Mouse (Mus musculus) brown adipose tissue, adult 24 weeks (tissue): Measurements from ENCODE around the gene Steap1. TPM values are rescaled to one million over a fixed set of nuclear protein-coding genes. Genes with fewer than 3 reads are reported as not detected.

Experiments used
- H3K27ac ChIP-seq: fragments of 200-500 bp; replicated peaks from 2 replicates; pipeline ENCODE4 v1.5.1; 2012; ENCODE audit warnings: low read depth, mild to moderate bottlenecking, low read length
- H3K4me1 ChIP-seq: fragments of 200-500 bp; 2 replicates; pipeline ENCODE4 v1.6.1; 2012; ENCODE audit warnings: low read length, mixed read lengths; ENCODE audit not compliant: control insufficient read depth, insufficient read depth, insufficient read length
- H3K4me3 ChIP-seq: fragments of 200-500 bp; 2 replicates; pipeline ENCODE4 v1.5.1; 2012; ENCODE audit warnings: low read depth, mild to moderate bottlenecking, low read length, moderate library complexity; ENCODE audit not compliant: insufficient read depth
- polyA plus RNA-seq: library from polyadenylated mRNA; stranded (reverse); fragments of >200 nt; gene quantifications from 2 replicates; pipeline ENCODE4 v1.2.4, GENCODE M21; 2012; ENCODE audit not compliant: missing spikeins, insufficient read depth, insufficient read length

The Steap1 gene
- 0.92 TPM in 1 of 2 replicates, not detected in the other for polyA plus RNA-seq

DNA sequence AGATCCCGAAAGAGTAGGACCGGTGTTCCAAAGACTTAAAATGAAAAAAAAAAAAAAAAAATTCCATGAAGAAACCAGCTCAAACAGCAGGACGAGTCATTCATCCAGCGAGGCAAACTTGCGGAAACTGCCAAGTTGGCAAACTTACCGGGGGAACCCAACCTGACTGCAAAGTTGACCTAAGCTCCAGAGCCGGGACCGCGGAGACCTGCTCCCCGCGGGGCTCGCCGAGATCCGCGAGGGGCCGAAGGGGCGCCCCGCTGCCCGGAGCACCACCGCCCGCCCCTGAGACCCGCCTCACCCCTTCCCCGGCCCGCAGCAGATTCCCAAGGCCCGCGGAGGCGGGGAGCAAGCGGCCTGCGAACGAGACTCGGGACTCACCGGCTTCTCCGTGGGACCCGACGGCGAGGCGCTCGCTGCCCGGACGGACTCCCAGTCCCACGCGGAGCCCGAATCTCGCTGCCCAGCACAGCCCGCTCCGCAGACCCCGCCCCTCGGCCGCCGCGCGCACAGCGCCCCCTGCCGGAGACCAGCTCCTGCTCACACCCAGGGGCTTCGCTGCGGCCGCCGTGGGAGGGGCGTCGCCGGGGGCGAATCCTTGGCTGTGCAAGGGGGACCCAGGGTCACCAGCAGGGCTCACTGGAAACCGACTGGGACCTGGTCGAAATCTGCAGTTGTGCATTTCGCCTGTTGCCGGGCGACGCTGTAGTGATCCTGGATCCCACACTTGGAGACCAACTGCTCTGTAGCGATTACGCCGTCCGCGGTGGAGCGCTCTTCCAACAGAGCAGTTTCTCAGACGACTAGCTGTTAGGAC is at the start of gene Steap1:
Gene Steap1, minus strand, starts transcription at position 461 of the 817 bp plus-strand sequence.
- Histone ChIP-seq H3K27ac (no peak within 1 kb of the TSS), H3K4me3 (peak within 1 kb of the TSS; percentile 50), H3K4me1 (no peaks in the 10 kb centered on the region)

DNA sequence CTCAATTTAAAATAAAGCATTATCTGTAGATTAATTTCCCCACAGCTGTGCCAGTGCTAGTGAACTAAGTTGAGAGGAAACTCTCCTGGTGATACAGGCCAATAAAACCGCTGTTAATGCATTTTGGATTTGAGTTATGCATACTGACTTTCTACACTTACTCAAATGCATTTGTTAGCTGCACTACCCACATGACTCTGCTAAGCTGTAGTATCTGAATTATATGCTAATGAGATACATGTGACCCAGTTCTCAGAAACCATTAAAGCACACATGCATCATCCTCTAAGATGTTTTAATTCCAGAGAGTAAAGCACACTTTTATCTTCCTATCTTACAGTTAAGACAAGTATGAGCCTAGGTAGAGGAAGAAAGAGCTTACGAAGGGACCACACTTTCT is 38.0 kb upstream of the Steap1 start:
- Histone ChIP-seq H3K4me1 (no peaks in the 10 kb centered on the region), H3K4me3 (no peak overlapping the region), H3K27ac (no peak overlapping the region)

DNA sequence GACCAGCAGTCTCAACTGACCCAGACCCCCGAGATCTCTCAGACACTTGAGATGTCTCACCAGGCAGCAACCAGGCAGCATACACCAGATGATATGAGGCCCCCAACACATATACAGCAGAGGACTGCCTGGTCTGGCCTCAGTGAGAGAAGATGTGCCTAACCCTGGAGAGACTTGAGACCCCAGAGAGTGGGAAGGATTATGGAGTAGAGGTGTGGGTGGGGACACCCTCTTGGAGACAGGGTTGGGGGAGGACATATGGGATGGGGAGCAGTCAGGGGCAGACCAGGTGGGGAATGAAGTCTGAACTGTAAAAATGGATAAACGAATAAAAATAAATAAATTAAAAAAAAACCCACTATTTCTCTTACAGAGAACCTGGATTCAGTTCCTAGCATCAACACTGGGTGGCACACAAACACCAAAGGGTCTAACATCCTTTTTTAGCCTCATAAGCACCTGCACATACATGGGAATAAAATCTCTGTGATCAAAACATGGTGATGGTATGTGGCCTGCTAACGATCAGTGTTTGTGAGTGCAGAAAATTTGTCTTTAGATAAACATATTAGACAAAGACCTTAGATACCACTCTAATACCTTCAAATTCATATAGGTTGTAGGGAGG is 7.4 kb upstream of the Steap1 start:
- H3K4me1 ChIP-seq: no peaks in the 10 kb centered on the region
- no peak overlapping the region for H3K27ac ChIP-seq

DNA sequence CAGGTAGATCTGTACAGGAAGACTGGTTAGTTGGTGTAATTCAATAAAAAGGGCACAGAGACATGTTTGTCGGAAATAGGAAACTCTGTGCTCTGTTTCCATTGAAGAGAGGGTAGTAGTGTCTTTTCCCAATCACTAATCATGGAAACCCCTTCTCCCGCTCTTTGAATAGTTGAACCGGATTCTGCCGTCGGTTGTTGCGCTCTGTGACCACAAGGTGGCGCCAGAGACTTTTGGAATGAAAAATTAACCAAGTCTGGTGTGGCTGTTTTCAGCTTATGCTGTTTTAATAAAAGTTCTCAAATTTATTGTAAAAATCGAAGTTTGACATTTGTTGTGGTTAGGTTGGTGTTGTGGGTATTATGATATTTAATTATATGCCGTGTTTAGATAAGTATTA is 5.9 kb upstream of the Steap1 start:
- H3K4me3 ChIP-seq: no peak overlapping the region

More for the DNA sequence above, 7.4 kb upstream of the Steap1 start:
- no peak overlapping the region for H3K4me3 ChIP-seq

DNA sequence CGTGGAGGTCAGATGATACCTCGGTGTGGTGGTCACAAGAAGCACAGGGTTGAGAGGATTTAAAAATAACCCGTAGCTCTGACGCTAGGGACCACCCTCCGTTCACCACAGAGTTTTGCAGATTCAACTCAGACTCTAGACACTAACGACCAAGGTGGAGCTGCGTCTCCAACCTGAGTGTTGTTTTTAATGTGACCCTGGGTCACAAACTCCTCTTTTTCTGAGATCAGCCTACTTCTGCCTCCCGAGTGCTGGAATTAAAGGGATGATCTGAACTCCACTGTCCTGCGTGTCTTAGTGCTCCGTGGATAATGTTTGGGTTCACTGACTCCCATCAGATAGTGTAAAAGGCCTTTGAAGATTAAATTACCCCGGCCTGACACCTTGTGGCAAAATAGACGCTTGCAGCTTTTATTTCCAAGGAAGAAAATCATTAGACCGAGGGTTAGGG is 671 bp upstream of the Steap1 start:
- Histone ChIP-seq H3K4me3 (peak overlapping the region; percentile 50), H3K4me1 (no peaks in the 10 kb centered on the region), H3K27ac (no peak overlapping the region)

More for the DNA sequence above, 5.9 kb upstream of the Steap1 start:
- no peak overlapping the region for H3K27ac ChIP-seq
- H3K4me1 ChIP-seq: no peaks in the 10 kb centered on the region

DNA sequence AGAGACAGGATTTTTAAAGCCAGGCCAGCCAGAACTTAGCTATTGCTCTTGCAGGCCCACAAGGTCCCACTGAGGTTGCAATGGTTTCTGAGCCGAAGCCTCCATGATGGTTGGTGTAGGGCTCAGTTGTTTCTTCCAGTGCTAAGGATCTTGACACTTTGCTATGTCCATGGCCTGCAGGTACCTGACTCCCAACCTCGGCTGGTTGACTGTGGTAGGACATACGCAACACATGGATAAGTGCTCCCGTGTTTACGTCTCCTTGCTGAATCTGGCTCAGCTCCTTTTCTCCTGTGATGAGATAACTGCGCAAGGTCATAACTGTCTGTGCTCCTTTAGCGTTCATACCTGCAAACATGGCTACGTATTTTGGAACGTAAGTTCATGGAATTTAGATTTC is 14.7 kb downstream of the Steap1 start:
- Histone ChIP-seq H3K27ac (no peak overlapping the region), H3K4me1 (no peaks in the 10 kb centered on the region), H3K4me3 (no peak overlapping the region)

DNA sequence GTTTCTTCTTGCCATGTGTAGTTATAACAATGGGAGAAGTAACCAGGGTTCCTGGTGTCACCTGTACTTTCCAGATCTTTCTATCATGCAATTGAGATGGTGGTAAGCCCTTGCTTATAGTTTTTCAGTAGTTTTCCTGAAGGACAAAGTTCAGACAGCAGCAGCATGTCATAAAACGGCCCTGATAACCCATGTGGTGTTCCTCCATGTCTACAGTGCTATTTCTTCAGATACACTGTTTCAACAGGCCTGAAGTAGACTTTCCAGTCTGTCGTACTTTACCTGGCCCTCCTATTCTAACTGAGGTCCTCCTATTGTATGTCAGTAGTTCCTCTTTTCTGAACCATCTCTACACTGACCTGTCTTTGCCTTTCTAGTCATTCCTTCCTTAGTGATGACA is 16.3 kb downstream of the Steap1 start:
- H3K4me3 ChIP-seq: no peak overlapping the region
- no peaks in the 10 kb centered on the region for H3K4me1 ChIP-seq
- no peak overlapping the region for H3K27ac ChIP-seq

DNA sequence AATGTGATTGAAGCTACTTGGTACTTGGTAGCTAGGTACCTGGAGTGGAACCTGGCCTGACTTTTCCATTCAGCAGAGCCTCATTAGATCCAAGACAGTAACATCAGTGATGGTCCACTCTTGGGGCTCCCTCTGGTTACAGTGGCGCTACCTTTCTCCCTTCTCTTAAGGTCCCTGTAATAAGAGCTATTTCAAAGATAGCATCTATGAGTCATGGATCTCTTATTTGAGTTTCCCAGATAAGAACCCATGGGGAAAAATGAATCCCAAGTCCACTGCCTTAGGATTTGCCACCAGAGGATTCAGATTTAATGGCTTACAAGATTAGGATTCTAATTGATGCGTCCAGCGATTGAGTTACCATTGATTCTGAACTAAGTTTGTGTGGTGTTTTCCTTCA is 16.9 kb downstream of the Steap1 start:
- Histone ChIP-seq H3K27ac (no peak overlapping the region), H3K4me1 (no peaks in the 10 kb centered on the region), H3K4me3 (no peak overlapping the region)

DNA sequence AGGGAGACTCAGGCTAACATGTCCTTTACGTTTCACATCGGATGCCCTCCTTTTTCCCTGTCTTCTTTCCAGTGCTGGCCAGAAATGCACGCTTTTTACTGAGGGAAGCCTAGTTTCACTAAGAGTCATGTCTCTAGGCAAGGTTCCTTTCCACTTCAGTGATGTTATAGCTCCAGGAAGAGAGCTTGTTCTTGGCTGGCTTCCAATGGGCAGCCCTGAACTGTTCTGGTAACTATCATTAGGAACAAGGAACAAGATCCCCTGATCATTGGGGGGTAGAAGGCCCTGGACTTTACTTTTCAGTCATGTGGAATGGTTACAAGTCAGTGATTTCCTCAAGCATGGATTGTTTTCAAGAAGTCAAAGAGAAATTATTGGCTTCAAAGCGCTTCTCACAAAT is 19.2 kb downstream of the Steap1 start:
- Histone ChIP-seq H3K27ac (no peak overlapping the region), H3K4me1 (no peaks in the 10 kb centered on the region), H3K4me3 (no peak overlapping the region)

DNA sequence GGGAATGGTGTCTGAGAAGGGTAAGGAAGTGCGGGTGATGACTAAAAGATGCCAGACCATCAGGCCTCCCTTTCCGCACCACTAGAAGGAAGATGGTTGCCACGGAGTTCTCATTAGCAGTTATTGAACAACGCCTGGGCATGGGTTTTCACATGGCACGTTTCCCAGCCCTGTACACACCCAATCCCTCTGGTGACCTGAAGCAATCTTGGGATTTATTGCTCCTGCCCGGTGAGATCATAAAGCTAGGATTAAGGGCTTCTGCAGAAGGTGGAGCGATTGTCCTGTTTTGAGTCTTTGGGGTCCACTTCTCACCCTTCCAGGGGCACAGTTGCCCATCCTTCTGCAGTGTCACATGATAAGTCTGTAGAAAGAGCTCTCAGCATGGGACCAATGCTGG is 26.9 kb downstream of the Steap1 start:
- Histone ChIP-seq H3K27ac (no peak overlapping the region), H3K4me3 (no peak overlapping the region), H3K4me1 (no peaks in the 10 kb centered on the region)

DNA sequence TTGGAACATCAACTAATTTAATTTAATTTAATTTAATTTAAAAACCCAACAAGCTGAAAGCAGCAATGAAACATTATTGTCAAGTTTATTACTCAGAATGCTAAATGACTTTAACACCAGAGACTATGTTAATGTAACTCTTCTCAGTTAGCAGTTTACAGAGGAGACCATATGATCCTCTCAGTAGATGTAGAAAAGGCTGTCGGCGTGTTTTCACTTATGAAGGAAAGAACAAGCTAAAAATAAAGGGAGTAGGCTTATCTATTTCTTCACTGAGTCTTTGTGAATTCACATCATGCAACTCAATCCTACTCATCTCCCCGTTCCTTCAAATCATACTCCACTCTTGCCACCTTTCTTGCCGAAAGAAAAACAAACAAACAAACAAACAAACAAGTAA is 38.1 kb downstream of the Steap1 start:
- H3K4me1 ChIP-seq: no peaks in the 10 kb centered on the region
- H3K27ac ChIP-seq: no peak overlapping the region
- H3K4me3 ChIP-seq: no peak overlapping the region

DNA sequence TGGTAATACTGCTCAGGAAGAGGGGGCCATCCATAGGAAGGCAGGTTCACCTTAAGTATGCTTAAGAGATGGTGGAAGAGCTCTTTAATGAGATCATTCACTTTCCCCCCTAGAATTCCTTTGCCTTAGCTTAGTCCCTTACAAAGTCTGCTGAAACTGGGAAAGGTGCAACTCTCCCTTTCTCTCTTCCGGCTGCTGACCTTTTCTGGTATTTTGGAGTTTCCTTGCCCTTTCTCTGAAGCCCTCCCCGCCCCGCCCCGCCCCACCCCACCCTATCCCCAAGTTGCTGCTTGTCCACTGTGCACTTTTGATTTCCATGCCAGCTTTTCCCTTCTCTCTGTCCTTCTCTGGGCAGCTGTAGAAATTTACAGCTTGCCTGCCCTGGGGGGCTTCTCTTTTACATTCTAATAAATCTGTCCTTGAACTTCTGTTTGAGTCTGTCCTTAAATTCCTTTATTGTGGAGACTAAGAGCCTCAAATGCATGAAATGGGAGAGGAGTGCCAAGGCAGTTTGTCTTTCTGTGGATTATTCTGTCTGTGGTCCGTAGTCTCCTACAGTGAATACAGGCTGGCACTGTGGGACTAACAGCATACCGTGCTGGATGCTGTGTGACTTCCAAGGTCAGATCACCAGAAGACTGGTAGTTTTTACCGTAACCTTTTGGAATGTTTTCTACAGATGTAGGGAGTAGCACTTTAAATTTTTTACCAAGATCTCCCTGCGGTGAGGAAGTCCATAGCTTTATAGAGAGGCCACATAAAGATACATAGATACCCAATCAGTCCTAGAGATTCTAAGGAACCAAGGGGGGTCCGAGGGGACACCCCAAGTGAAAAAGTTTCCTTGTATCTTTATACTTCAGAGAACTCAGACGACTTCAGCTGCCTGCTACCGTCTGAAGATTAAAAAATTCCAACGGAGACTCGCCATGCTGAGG is 41.5 kb downstream of the Steap1 start:
- no peak overlapping the region for H3K4me3 ChIP-seq
- H3K27ac ChIP-seq: no peak overlapping the region
- H3K4me1 ChIP-seq: no peaks in the 10 kb centered on the region

DNA sequence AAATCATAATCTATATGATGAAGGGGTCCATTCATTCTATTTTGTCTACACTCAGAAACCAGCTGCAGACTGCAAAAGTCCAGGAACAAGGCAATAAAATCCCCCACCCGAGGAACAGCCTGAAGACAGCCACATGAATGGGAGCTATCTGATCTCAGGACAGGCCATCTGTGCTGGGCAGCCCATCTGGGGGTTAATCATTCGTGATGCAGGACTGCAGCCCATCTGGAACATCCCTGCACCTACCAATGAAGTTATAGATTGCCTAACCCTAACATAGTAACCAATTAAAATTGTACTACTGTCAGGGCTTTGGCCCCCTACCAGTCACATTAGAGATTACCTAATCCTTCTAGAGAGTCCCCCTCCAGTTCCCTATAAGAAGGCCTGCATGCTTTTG is 44.1 kb downstream of the Steap1 start:
- Histone ChIP-seq H3K4me1 (no peaks in the 10 kb centered on the region), H3K4me3 (no peak overlapping the region), H3K27ac (no peak overlapping the region)

DNA sequence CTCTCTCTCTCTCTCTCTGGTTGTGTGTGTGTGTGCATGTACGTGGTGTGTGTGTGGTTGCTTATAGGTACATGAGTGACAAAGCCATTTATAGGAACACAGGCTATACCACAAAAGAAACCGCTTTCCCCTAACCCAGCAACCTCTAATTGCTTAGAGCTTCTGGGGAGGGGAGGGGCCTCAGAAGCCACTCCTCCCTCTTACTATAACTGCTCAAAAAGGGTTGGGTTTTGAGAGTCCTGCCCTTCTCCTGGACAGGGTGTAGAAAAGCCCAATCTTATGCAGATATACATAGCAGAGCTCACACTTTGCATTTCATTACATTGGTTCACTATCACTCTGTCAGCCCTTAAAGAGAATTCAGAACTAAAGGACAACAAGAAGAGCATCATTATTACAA is 48.7 kb downstream of the Steap1 start:
- Histone ChIP-seq H3K4me3 (no peak overlapping the region), H3K4me1 (no peaks in the 10 kb centered on the region), H3K27ac (no peak overlapping the region)

DNA sequence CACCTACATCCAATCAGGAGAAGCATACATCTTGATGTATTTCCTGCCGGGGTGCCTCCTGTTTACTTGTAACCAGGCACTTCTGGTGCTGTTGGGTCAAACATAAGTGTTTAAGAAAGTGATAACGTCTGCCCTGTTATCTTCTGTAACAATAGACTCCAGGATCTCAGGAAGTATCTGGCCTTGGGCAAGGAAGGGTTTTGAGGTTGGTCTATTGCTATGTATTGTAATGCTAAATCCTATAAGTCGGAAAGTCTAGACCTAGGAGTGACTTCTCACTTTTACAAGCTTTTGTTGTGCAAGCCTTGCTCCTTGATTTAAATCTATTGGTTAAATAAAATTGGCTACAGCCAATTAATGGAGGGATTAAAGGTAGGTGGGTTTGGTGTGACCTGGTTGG is 50.3 kb downstream of the Steap1 start:
- Histone ChIP-seq H3K4me1 (peaks cover 2% of the 10 kb centered on the region; the same call in 1 of the 2 replicates), H3K4me3 (no peak overlapping the region), H3K27ac (no peak overlapping the region)
